Mouse (Mus musculus) hindbrain, embryonic 14.5 days (tissue): ENCODE results near the gene Gm49354. TPM values are rescaled to one million over a fixed set of nuclear protein-coding genes. Genes with fewer than 3 reads are reported as not detected.
A peak's percentile ranks its signal among the peaks of the same experiment; 100 is the strongest.
"Not testable (repeated sequence)": the region's sequence is repeated elsewhere in the genome, so short reads cannot be mapped to it uniquely, and the experiment has no call there.

ENCODE experiments used
- ATAC-seq: fragments of 200-750 bp; cut with Nextera tagmentation; 2 replicates; pipeline ENCODE4 v1.8.0; 2017; ENCODE audit warnings: moderate number of reproducible peaks, mild to moderate bottlenecking, moderate TSS enrichment, moderate library complexity; ENCODE audit not compliant: low FRiP score
- DNase-seq: peaks from one replicate; pipeline ENCODE4 v3.0.0-alpha.2; 2015; ENCODE audit warnings: low spot score
- H3K27ac ChIP-seq: fragments of 300-500 bp; sonication (generic); 2 replicates; pipeline ENCODE4 v1.5.1; 2014; ENCODE audit warnings: mild to moderate bottlenecking, moderate library complexity
- H3K27me3 ChIP-seq: fragments of 300-500 bp; sonication (generic); 2 replicates; pipeline ENCODE4 v1.6.1; 2014; ENCODE audit warnings: mild to moderate bottlenecking, low read length, mixed read lengths; ENCODE audit not compliant: control insufficient read depth, insufficient read depth
- H3K36me3 ChIP-seq: fragments of 300-500 bp; sonication (generic); replicated peaks from 2 replicates; pipeline ENCODE4 v1.6.1; 2014; ENCODE audit not compliant: control insufficient read depth, insufficient read depth
- H3K4me1 ChIP-seq: fragments of 300-500 bp; sonication (generic); replicated peaks from 2 replicates; pipeline ENCODE4 v1.6.1; 2014; ENCODE audit warnings: antibody characterized with exemption, low read length, mixed read lengths; ENCODE audit not compliant: control insufficient read depth, insufficient read depth
- H3K4me2 ChIP-seq: fragments of 300-500 bp; sonication (generic); replicated peaks from 2 replicates; pipeline ENCODE4 v1.6.1; 2014; ENCODE audit warnings: mild to moderate bottlenecking, moderate library complexity
- H3K4me3 ChIP-seq: fragments of 300-500 bp; sonication (generic); replicated peaks from 2 replicates; pipeline ENCODE4 v1.5.1; 2014; ENCODE audit warnings: mild to moderate bottlenecking, low read length
- H3K9ac ChIP-seq: fragments of 300-500 bp; sonication (generic); 2 replicates; pipeline ENCODE4 v1.6.1; 2014
- H3K9me3 ChIP-seq: fragments of 300-500 bp; sonication (generic); 2 replicates; pipeline ENCODE4 v1.6.1; 2016; ENCODE audit warnings: low read length; ENCODE audit not compliant: control insufficient read depth
- WGBS: fragments of 180-500 bp; shearing (Covaris S2); extraction: QIAGEN DNeasy Blood & Tissue Kit; methylation state at CpG from one replicate; pipeline ENCODE4 v1.1.7; 2014; 5-methylcytosine and 5-hydroxymethylcytosine counted together
- polyA plus RNA-seq: library from polyadenylated mRNA; unstranded; fragments of >200 nt; fragmentation: Nextera tagmentation; extraction: Ambion mirVana; gene quantifications from 2 replicates; pipeline ENCODE4 v1.2.1, GENCODE M21; 2014

The Gm49354 gene
- polyA plus RNA-seq, 1 experiment from 2014 or later: not detected

- no peak for ATAC-seq
- Histone ChIP-seq H3K27me3 (no peaks in the 10 kb centered on the region), H3K9ac (no peak overlapping the region), H3K4me3 (no peak overlapping the region), H3K36me3 (no peaks in the 10 kb centered on the region), H3K9me3 (no peaks in the 10 kb centered on the region), H3K4me1 (no peaks in the 10 kb centered on the region), H3K4me2 (no peak overlapping the region), H3K27ac (no peak overlapping the region)
- DNase-seq: no peak
- 78% methylated on average over 6 of the region's 6 CpGs for WGBS
Observed at GRCm38 (mm10) chr13:59746164-59746563, 35.9 kb downstream of the Gm49354 start.

GRCm38 (mm10) chr13:59745462-59745861 lies 36.6 kb downstream of the Gm49354 start:
- Histone ChIP-seq H3K4me3 (no peak overlapping the region), H3K36me3 (no peaks in the 10 kb centered on the region), H3K4me1 (no peaks in the 10 kb centered on the region), H3K4me2 (no peak overlapping the region), H3K9me3 (no peaks in the 10 kb centered on the region), H3K27me3 (no peaks in the 10 kb centered on the region), H3K27ac (no peak overlapping the region), H3K9ac (no peak overlapping the region)
- DNase-seq: no peak
- 88% methylated on average over 6 of the region's 6 CpGs for WGBS
- ATAC-seq: no peak

- Histone ChIP-seq H3K4me2 (no peak overlapping the region), H3K9ac (no peak overlapping the region), H3K36me3 (no peaks in the 10 kb centered on the region), H3K4me3 (no peak overlapping the region), H3K9me3 (no peaks in the 10 kb centered on the region), H3K4me1 (no peaks in the 10 kb centered on the region), H3K27ac (no peak overlapping the region), H3K27me3 (no peaks in the 10 kb centered on the region)
- ATAC-seq (no peak), DNase-seq (no peak)
- 82% methylated on average over 10 of the region's 10 CpGs for WGBS
Observed at GRCm38 (mm10) chr13:59741697-59742096, 40.3 kb downstream of the Gm49354 start.

GRCm38 (mm10) chr13:59741096-59741495 lies 40.9 kb downstream of the Gm49354 start:
- Histone ChIP-seq H3K4me2 (no peak overlapping the region), H3K27me3 (no peaks in the 10 kb centered on the region), H3K36me3 (no peaks in the 10 kb centered on the region), H3K4me1 (no peaks in the 10 kb centered on the region), H3K9ac (no peak overlapping the region), H3K27ac (no peak overlapping the region), H3K9me3 (no peaks in the 10 kb centered on the region), H3K4me3 (no peak overlapping the region)
- WGBS: 90% methylated on average over 11 of the region's 11 CpGs
- ATAC-seq (no peak), DNase-seq (no peak)

GRCm38 (mm10) chr13:59739397-59739796 lies 42.6 kb downstream of the Gm49354 start:
- no peaks in the 10 kb centered on the region for H3K36me3 ChIP-seq
- no peaks in the 10 kb centered on the region for H3K27me3 ChIP-seq
- no peak overlapping the region for H3K27ac ChIP-seq
- 94% methylated on average over 4 of the region's 4 CpGs for WGBS
- no peaks in the 10 kb centered on the region for H3K4me1 ChIP-seq
- ATAC-seq: no peak
- no peak overlapping the region for H3K9ac ChIP-seq
- DNase-seq: no peak
- H3K4me3 ChIP-seq: no peak overlapping the region
- no peaks in the 10 kb centered on the region for H3K9me3 ChIP-seq
- H3K4me2 ChIP-seq: no peak overlapping the region

GRCm38 (mm10) chr13:59738455-59738854 lies 43.6 kb downstream of the Gm49354 start:
- DNase-seq (no peak), ATAC-seq (no peak)
- Histone ChIP-seq H3K4me2 (no peak overlapping the region), H3K27ac (no peak overlapping the region), H3K36me3 (no peaks in the 10 kb centered on the region), H3K4me1 (no peaks in the 10 kb centered on the region), H3K4me3 (no peak overlapping the region), H3K27me3 (no peaks in the 10 kb centered on the region), H3K9ac (no peak overlapping the region), H3K9me3 (no peaks in the 10 kb centered on the region)
- WGBS: 84% methylated on average over 2 of the region's 2 CpGs

GRCm38 (mm10) chr13:59735190-59735589 lies 46.9 kb downstream of the Gm49354 start:
- Histone ChIP-seq H3K4me2 (no peak overlapping the region), H3K36me3 (no peaks in the 10 kb centered on the region), H3K4me3 (no peak overlapping the region), H3K9ac (no peak overlapping the region), H3K9me3 (no peaks in the 10 kb centered on the region), H3K27me3 (no peaks in the 10 kb centered on the region), H3K27ac (no peak overlapping the region), H3K4me1 (no peaks in the 10 kb centered on the region)
- peak; percentile 33 for DNase-seq
- WGBS: 32% methylated on average over 3 of the region's 3 CpGs
- 0 out of 2 replicates have a peak, but pooled peaks have one; percentile 55 for ATAC-seq

GRCm38 (mm10) chr13:59734347-59734746 lies 47.7 kb downstream of the Gm49354 start:
- not testable (repeated sequence) for H3K4me3 ChIP-seq, H3K4me1 ChIP-seq, H3K9me3 ChIP-seq, ATAC-seq, H3K27ac ChIP-seq, DNase-seq, H3K4me2 ChIP-seq, H3K9ac ChIP-seq, H3K36me3 ChIP-seq, H3K27me3 ChIP-seq
- WGBS: 44% methylated on average over 6 of the region's 6 CpGs

- DNase-seq (no peak), ATAC-seq (no peak)
- no peak overlapping the region for H3K4me3 ChIP-seq
- no peaks in the 10 kb centered on the region for H3K9me3 ChIP-seq
- H3K9ac ChIP-seq: no peak overlapping the region
- H3K27me3 ChIP-seq: no peaks in the 10 kb centered on the region
- 77% methylated on average over 2 of the region's 4 CpGs for WGBS
- H3K36me3 ChIP-seq: no peaks in the 10 kb centered on the region
- no peaks in the 10 kb centered on the region for H3K4me1 ChIP-seq
- no peak overlapping the region for H3K4me2 ChIP-seq
- H3K27ac ChIP-seq: no peak overlapping the region
Observed at GRCm38 (mm10) chr13:59733936-59734335, 48.1 kb downstream of the Gm49354 start.

GRCm38 (mm10) chr13:59731652-59732051 lies 50.4 kb downstream of the Gm49354 start, which contains the start of gene Spata31d1d:
Spata31d1d (minus strand) TSS chr13:59731752.
- Histone ChIP-seq H3K4me3 (no peak within 1 kb of the TSS), H3K27me3 (no peaks in the 10 kb centered on the region), H3K36me3 (no peaks in the 10 kb centered on the region), H3K4me1 (no peaks in the 10 kb centered on the region), H3K27ac (no peak within 1 kb of the TSS), H3K4me2 (no peak within 1 kb of the TSS), H3K9me3 (no peaks in the 10 kb centered on the region), H3K9ac (no peak within 1 kb of the TSS)
- DNase-seq (no peak), ATAC-seq (no peak)
- WGBS: 44% methylated on average over 6 of the region's 7 CpGs
